Mouse (Mus musculus) thymus, postnatal 14 days (tissue): ENCODE results near the gene Ociad1.

ENCODE experiments used
- DNase-seq: peaks from one replicate; pipeline ENCODE4 v3.0.0; 2021

The Ociad1 gene

GRCm38 (mm10) chr5:73339779-73340722 is 47.5 kb downstream of the Ociad1 start:
- DNase-seq: no peak

- DNase-seq: no peak
Measured at GRCm38 (mm10) chr5:73340723-73341235, 48.2 kb downstream of the Ociad1 start, which contains the start of gene Ociad2. Gene Ociad2, minus strand, starts transcription at chr5:73341028.

GRCm38 (mm10) chr5:73342701-73343355 is 50.2 kb downstream of the Ociad1 start:
- no peak for DNase-seq

GRCm38 (mm10) chr5:73344310-73344709 is 51.7 kb downstream of the Ociad1 start:
- no peak for DNase-seq

DNA sequence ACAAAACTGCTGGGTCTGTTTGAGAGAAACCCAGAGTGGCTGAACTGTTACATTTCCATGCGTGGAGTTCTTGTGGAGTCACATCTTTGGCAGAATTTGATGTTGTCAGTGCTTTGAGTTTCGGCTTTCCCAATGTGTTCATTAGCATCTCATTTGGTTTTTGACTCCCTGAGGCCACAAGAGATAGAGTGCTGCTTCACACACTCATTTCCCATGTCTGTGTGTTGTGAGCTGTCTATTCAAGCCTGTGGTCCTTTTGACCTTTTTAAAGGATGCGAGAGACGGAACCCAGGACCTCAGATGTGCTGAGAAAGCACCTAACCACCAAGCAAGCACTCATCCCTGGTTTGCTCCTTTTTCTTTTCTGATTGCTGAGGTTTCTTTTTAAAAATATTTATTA is 52.7 kb downstream of the Ociad1 start:
- no peak for DNase-seq

DNA sequence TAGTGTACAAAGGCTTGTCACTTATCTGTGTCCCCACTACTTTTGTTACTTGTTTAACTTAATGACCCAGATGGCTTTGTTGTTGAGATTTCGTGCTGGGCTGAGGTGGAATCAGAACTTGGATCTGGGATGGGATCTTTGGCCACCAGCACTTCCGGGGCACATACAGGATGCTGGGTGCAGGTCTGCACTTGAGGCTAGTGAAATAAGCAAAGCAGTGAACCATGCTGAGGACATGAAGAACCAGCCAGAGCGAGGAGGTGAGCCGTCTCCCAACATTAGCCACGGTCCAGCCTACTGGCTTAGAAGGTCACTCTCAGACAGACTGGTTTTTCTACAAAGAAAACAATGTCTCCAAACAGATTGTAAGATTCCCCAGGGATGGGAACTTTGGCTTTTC is 56.9 kb downstream of the Ociad1 start:
- DNase-seq: no peak

DNA sequence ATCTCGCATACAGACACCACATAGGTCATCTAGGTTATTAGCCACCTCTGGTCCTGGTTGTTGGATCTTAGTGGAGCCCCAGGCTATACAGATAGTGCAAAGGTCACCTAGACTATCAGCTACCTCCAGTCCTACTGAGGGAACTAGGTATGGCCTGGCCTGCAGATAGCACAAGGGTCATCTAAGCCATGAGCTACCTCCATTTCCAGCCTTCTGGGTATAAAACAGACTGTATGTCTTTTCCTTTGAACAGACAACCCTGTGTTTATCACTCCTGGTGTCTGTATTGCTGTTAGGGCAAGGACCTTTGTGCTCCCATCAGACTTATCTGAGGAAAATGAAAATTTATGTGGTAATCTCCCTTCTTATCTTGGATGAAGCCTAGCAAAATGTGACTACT is 59.2 kb downstream of the Ociad1 start:
- no peak for DNase-seq

DNA sequence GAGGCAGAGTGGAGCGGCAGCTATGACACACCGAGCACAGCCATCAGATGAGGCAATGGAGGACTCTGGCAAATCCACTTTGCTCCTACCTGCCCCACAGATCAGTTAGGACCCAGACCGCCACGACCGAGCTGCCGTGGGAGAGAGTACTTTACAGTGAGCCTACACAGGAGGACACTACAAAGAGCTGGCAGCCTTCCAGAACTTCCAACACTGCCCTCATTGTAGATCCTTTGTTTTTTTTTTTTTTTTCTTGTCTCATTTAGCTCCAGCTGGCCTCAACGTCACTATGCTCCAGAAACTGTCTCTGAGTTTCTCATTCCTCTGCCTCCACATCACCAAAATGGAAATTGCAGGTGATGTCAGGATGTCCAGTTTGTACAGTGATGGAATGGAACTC is 60.9 kb downstream of the Ociad1 start:
- DNase-seq: no peak

GRCm38 (mm10) chr5:73353978-73354377 is 61.4 kb downstream of the Ociad1 start:
- DNase-seq: no peak

GRCm38 (mm10) chr5:73355393-73355792 is 62.8 kb downstream of the Ociad1 start:
- DNase-seq: no peak

- no peak for DNase-seq
Measured at GRCm38 (mm10) chr5:73359134-73359751, 66.7 kb downstream of the Ociad1 start.

DNA sequence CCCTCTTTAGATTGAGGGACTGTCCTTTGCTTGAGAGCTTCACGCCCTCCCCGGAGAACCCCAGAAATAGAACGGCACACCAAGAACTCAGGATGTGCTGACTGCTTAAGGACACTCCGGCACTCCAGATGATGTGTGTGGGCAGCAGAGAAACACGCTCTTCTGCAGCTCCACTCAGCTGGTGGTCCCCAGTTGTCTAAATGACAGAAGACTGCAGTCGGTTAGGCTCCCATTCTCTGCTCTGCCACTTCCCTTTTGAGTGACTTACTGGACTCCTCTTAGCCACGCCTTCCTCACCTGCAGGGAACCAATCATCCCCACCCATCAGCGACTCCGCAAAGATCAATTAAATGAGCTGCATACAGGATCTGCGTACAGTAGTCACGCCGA is 67.2 kb downstream of the Ociad1 start:
- no peak for DNase-seq

DNA sequence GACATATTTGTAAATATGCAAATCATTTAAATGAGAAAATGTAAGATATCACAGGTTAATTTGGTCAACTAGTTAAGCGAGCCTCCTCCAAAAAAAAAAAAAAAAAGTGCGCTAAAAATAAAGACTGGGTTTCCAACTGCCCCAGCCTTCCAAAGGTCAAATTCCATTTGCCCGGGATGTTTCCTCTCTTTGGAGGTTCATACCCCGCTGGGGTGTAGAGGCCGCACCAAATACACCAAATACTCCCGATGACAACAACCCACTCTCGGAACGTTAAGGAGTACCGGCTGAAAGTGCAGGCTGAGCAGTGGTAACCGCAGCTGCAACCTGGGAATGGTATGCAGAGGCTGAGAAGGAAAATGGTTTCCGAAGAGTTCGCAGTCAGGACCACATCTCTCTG is 67.7 kb downstream of the Ociad1 start:
- no peak for DNase-seq

- no peak for DNase-seq
Measured at GRCm38 (mm10) chr5:73362338-73362737, 69.8 kb downstream of the Ociad1 start.

- no peak for DNase-seq
Measured at GRCm38 (mm10) chr5:73362791-73363190, 70.2 kb downstream of the Ociad1 start.
